8 mouse cellular contexts compared by ENCODE assay signal in genomic region chr5:118028191-118029034, GRCm38 (mm10). TPM values are rescaled to one million over a fixed set of nuclear protein-coding genes. Genes with fewer than 3 reads are reported as not detected.
DNase-seq lines count a peak whose midpoint lies in the region; ATAC-seq and TF ChIP-seq lines count a peak whose summit lies in the region.

No protein-coding gene starts in this region.

- 2% methylated on average over 59 of the region's 79 CpGs for WGBS in limb, embryonic 14.5 days
- 1% methylated on average over 79 of the region's 79 CpGs for WGBS in neural tube, embryonic 12.5 days

- no peak for DNase-seq in layer of hippocampus, adult 2 months (ENCODE audit: low spot score in 2 of 2)
- no peak for DNase-seq in layer of hippocampus, adult 8-10 months (ENCODE audit: low spot score in 2 of 2)
- DNase-seq in cerebellum, postnatal 25 days, result peak; percentile 52 to 72
- DNase-seq in heart, postnatal 10 days, result peak; percentile 63 to 68
- no peak for DNase-seq in limb, embryonic 14.5 days (ENCODE audit: low spot score)
- DNase-seq in embryo, embryonic 10.5 days (ENCODE audit: low spot score), result no peak

- no peak for ATAC-seq in limb, embryonic 14.5 days (ENCODE audit: low FRiP score, low read depth)
- ATAC-seq in neural tube, embryonic 12.5 days (ENCODE audit: low FRiP score, low read depth), result 0 out of 2 replicates have a peak, but pooled peaks have one; percentile 10
- no peak for ATAC-seq in erythroid progenitor cell, adult 5-6 weeks (replicated peaks; ENCODE audit: low FRiP score, poor library complexity, severe bottlenecking)

- intact Hi-C loops in heart, postnatal 10 days (cut with DNase I), result no loop called here

- peak overlapping the region; percentile 53 for H3K9ac ChIP-seq in limb, embryonic 14.5 days (ENCODE audit: low read depth, low read length, severe bottlenecking)
- H3K9ac ChIP-seq in neural tube, embryonic 12.5 days, result peak overlapping the region; percentile 48; the same call in 1 of the 2 replicates

- H3K4me3 ChIP-seq in layer of hippocampus, adult 2 months, result peak overlapping the region; percentile 75
- H3K4me3 ChIP-seq in limb, embryonic 14.5 days (replicated peaks; ENCODE audit: low read length), result peak overlapping the region; percentile 62
- peak overlapping the region; percentile 61 for H3K4me3 ChIP-seq in neural tube, embryonic 12.5 days

- H3K27ac ChIP-seq in layer of hippocampus, adult 2 months, result peak overlapping the region; percentile 87
- H3K27ac ChIP-seq in limb, embryonic 14.5 days (replicated peaks; ENCODE audit: low read depth, low read length), result no peak overlapping the region
- no peak overlapping the region for H3K27ac ChIP-seq in neural tube, embryonic 12.5 days

- no peaks in the 10 kb centered on the region for H3K36me3 ChIP-seq in limb, embryonic 14.5 days (ENCODE audit: control insufficient read depth, insufficient read depth, low read length)
- no peaks in the 10 kb centered on the region for H3K36me3 ChIP-seq in neural tube, embryonic 12.5 days

- TF ChIP-seq CTCF in layer of hippocampus, adult 2 months (conservative IDR thresholded peaks at IDR 0.05), result no peak

- H3K4me1 ChIP-seq in limb, embryonic 14.5 days (ENCODE audit: control insufficient read depth, insufficient read depth, low read length), result peaks cover 19% of the 10 kb centered on the region
- H3K4me1 ChIP-seq in neural tube, embryonic 12.5 days, result peaks cover 41% of the 10 kb centered on the region

- peaks cover 53% of the 10 kb centered on the region for H3K27me3 ChIP-seq in limb, embryonic 14.5 days (ENCODE audit: control insufficient read depth, insufficient read depth, low read length)
- peaks cover 67% of the 10 kb centered on the region for H3K27me3 ChIP-seq in neural tube, embryonic 12.5 days (replicated peaks)

- peak overlapping the region; percentile 100 for H3K4me2 ChIP-seq in limb, embryonic 14.5 days (replicated peaks; ENCODE audit: low read depth, low read length, severe bottlenecking)
- peak overlapping the region; percentile 97 for H3K4me2 ChIP-seq in neural tube, embryonic 12.5 days (replicated peaks)

- H3K9me3 ChIP-seq in limb, embryonic 14.5 days (ENCODE audit: control insufficient read depth, low read length), result no peaks in the 10 kb centered on the region
- no peaks in the 10 kb centered on the region for H3K9me3 ChIP-seq in neural tube, embryonic 12.5 days

- TF ChIP-seq POLR2A in limb, embryonic 14.5 days (IDR thresholded peaks at IDR 0.05; ENCODE audit: borderline replicate concordance, extremely low read depth, insufficient read depth, insufficient read length), result no peak

RNA-seq across cellular contexts. Expression of gene Tesc, which starts 0.9 kb away (rescaled TPM):
- total RNA-seq in layer of hippocampus, adult 2 months (2021), result 10 to 100 TPM; 88.0 to 91.2 TPM
- 10 to 100 TPM; 63.1 to 86.1 (median 73.9) TPM for total RNA-seq in layer of hippocampus, adult 8-10 months (2022)
- 100 to 1,000 TPM; 111 to 112 TPM for total RNA-seq in heart, postnatal 10 days (2021)
- 1.4 and 2.2 TPM in 2 replicates for polyA plus RNA-seq in limb, embryonic 14.5 days (2012; rRNA removed)
- 5.2 and 8.6 TPM in 2 replicates for polyA plus RNA-seq in limb, embryonic 14.5 days (2014; fragmentation: Nextera tagmentation; extraction: Ambion mirVana)
- 1.4 and 1.8 TPM in 2 replicates for polyA plus RNA-seq in neural tube, embryonic 12.5 days (2016; fragmentation: Nextera tagmentation; extraction: Ambion mirVana)
- not detected in 2 replicates for total RNA-seq in erythroid progenitor cell, adult 5-6 weeks (2015; ENCODE audit: low replicate concordance)
- total RNA-seq in erythroid progenitor cell, adult 5-6 weeks (2017; ENCODE audit: low replicate concordance), result 0.64 TPM in 1 of 2 replicates, not detected in the other

RNA-seq across cellular contexts. Expression of gene Fbxo21, which starts 51.9 kb away (rescaled TPM):
- 100 to 1,000 TPM; 140 to 165 TPM for total RNA-seq in layer of hippocampus, adult 2 months (2021)
- total RNA-seq in layer of hippocampus, adult 8-10 months (2022), result 100 to 1,000 TPM; 125 to 146 (median 137) TPM
- total RNA-seq in heart, postnatal 10 days (2021), result 10 to 100 TPM; 47.4 to 55.5 TPM
- polyA plus RNA-seq in limb, embryonic 14.5 days (2012; rRNA removed), result 52.5 and 67.0 TPM in 2 replicates
- polyA plus RNA-seq in limb, embryonic 14.5 days (2014; fragmentation: Nextera tagmentation; extraction: Ambion mirVana), result 44.2 and 56.4 TPM in 2 replicates
- 137 and 144 TPM in 2 replicates for polyA plus RNA-seq in neural tube, embryonic 12.5 days (2016; fragmentation: Nextera tagmentation; extraction: Ambion mirVana)
- 6.3 TPM in 1 of 2 replicates, not detected in the other for total RNA-seq in erythroid progenitor cell, adult 5-6 weeks (2015; ENCODE audit: low replicate concordance)
- 1.0 and 21.4 TPM in 2 replicates for total RNA-seq in erythroid progenitor cell, adult 5-6 weeks (2017; ENCODE audit: low replicate concordance)

Comparison
In these comparisons a context has a peak if more than half of its experiments do, and no peak if none do; other contexts are left out.
1. DNase-seq: peak in cerebellum, postnatal 25 days (2 of 2) and heart, postnatal 10 days (2 of 2); none in layer of hippocampus, adult 2 months (0 of 2), layer of hippocampus, adult 8-10 months (0 of 2), limb, embryonic 14.5 days (single experiment) and embryo, embryonic 10.5 days (single experiment).
2. RNA of gene Tesc, which starts 0.9 kb away (total RNA-seq): 111 to 112 TPM in heart, postnatal 10 days, 88.0 to 91.2 TPM in layer of hippocampus, adult 2 months and 63.1 to 86.1 TPM in layer of hippocampus, adult 8-10 months; 0.64 TPM in erythroid progenitor cell, adult 5-6 weeks; every median in the first group is over 10 times any median in the second.
3. Peak in every context shown above with its lines, with median percentiles within 50 percentile points of each other: H3K4me3 ChIP-seq.